Mouse (Mus musculus) neural tube, embryonic 12.5 days (tissue): ENCODE results near the gene Efemp2. TPM values are rescaled to one million over a fixed set of nuclear protein-coding genes. Genes with fewer than 3 reads are reported as not detected.

Experiments used
- ATAC-seq: fragments of 200-750 bp; cut with Nextera tagmentation; 2 replicates; pipeline ENCODE4 v1.8.0; 2017; ENCODE audit warnings: low read depth, mild to moderate bottlenecking, moderate TSS enrichment, moderate library complexity; ENCODE audit not compliant: low FRiP score
- H3K27ac ChIP-seq: fragments of 300-500 bp; sonication (generic); 2 replicates; pipeline ENCODE4 v1.5.1; 2016
- H3K27me3 ChIP-seq: fragments of 300-500 bp; sonication (generic); replicated peaks from 2 replicates; pipeline ENCODE4 v1.6.1; 2016; ENCODE audit warnings: mild to moderate bottlenecking
- H3K36me3 ChIP-seq: fragments of 300-500 bp; sonication (generic); 2 replicates; pipeline ENCODE4 v1.6.1; 2016; ENCODE audit warnings: mild to moderate bottlenecking
- H3K4me1 ChIP-seq: fragments of 300-500 bp; sonication (generic); 2 replicates; pipeline ENCODE4 v1.6.1; 2016
- H3K4me2 ChIP-seq: fragments of 300-500 bp; sonication (generic); replicated peaks from 2 replicates; pipeline ENCODE4 v1.6.1; 2016; ENCODE audit warnings: mild to moderate bottlenecking
- H3K4me3 ChIP-seq: fragments of 300-500 bp; sonication (generic); 2 replicates; pipeline ENCODE4 v1.5.1; 2016
- H3K9ac ChIP-seq: fragments of 300-500 bp; sonication (generic); 2 replicates; pipeline ENCODE4 v1.6.1; 2016; ENCODE audit warnings: mild to moderate bottlenecking
- H3K9me3 ChIP-seq: fragments of 300-500 bp; sonication (generic); 2 replicates; pipeline ENCODE4 v1.6.1; 2016; ENCODE audit warnings: mild to moderate bottlenecking
- WGBS: fragments of 180-500 bp; shearing (Covaris S2); methylation state at CpG from one replicate; pipeline ENCODE4 v1.1.7; 2016; 5-methylcytosine and 5-hydroxymethylcytosine counted together
- polyA plus RNA-seq: library from polyadenylated mRNA; unstranded; fragments of >200 nt; fragmentation: Nextera tagmentation; extraction: Ambion mirVana; gene quantifications from 2 replicates; pipeline ENCODE4 v1.2.1, GENCODE M21; 2016

Gene Efemp2
- 58.3 and 60.3 TPM in 2 replicates for polyA plus RNA-seq

- WGBS: 2% methylated on average over 22 of the region's 22 CpGs
- H3K27me3 ChIP-seq: no peaks in the 10 kb centered on the region
- H3K9me3 ChIP-seq: no peaks in the 10 kb centered on the region
- peaks cover 10% of the 10 kb centered on the region; the same call in 1 of the 2 replicates for H3K36me3 ChIP-seq
- H3K27ac ChIP-seq: peak within 1 kb of the TSS; percentile 32; the same call in 1 of the 2 replicates
- peak within 1 kb of the TSS; percentile 98 for H3K4me2 ChIP-seq
- peak within 1 kb of the TSS; percentile 85 for H3K9ac ChIP-seq
- 0 out of 2 replicates have a peak, but pooled peaks have one; percentile 45 for ATAC-seq
- H3K4me1 ChIP-seq: peaks cover 24% of the 10 kb centered on the region
- H3K4me3 ChIP-seq: peak within 1 kb of the TSS; percentile 61
Observed at GRCm38 (mm10) chr19:5473720-5474119, at the start of gene Efemp2. Efemp2 (plus strand) TSS chr19:5473954.

GRCm38 (mm10) chr19:5424092-5424781 lies 49.5 kb upstream of the Efemp2 start:
- Histone ChIP-seq H3K4me3 (peak overlapping the region; percentile 82), H3K9me3 (no peaks in the 10 kb centered on the region), H3K36me3 (peaks cover 43% of the 10 kb centered on the region), H3K27me3 (no peaks in the 10 kb centered on the region), H3K9ac (peak overlapping the region; percentile 87), H3K4me2 (peak overlapping the region; percentile 90), H3K27ac (peak overlapping the region; percentile 81), H3K4me1 (peaks cover 29% of the 10 kb centered on the region)
- under 1% methylated on average over 42 of the region's 48 CpGs for WGBS
- ATAC-seq: peak; percentile 48

- Histone ChIP-seq H3K4me2 (peak within 1 kb of the TSS; percentile 90), H3K4me1 (peaks cover 29% of the 10 kb centered on the region), H3K9ac (peak within 1 kb of the TSS; percentile 87), H3K9me3 (no peaks in the 10 kb centered on the region), H3K27ac (peak within 1 kb of the TSS; percentile 81), H3K4me3 (peak within 1 kb of the TSS; percentile 82), H3K27me3 (no peaks in the 10 kb centered on the region), H3K36me3 (peaks cover 36% of the 10 kb centered on the region)
- WGBS: under 1% methylated on average over 84 of the region's 87 CpGs
- ATAC-seq: peak; percentile 89
Observed at GRCm38 (mm10) chr19:5424782-5425741, 48.7 kb upstream of the Efemp2 start, which contains the start of the genes Drap1 and AI837181. Drap1 (minus strand) TSS chr19:5424979. AI837181 (plus strand) TSS chr19:5425144.

- WGBS: 94% methylated on average over 18 of the region's 18 CpGs
- Histone ChIP-seq H3K4me3 (peak overlapping the region; percentile 82), H3K27ac (no peak overlapping the region), H3K27me3 (no peaks in the 10 kb centered on the region), H3K9me3 (no peaks in the 10 kb centered on the region), H3K36me3 (peaks cover 28% of the 10 kb centered on the region), H3K4me2 (peak overlapping the region; percentile 73), H3K9ac (peak overlapping the region; percentile 87), H3K4me1 (peaks cover 29% of the 10 kb centered on the region)
- no peak for ATAC-seq
Observed at GRCm38 (mm10) chr19:5425906-5426565, 47.7 kb upstream of the Efemp2 start.

GRCm38 (mm10) chr19:5426640-5427290 lies 47.0 kb upstream of the Efemp2 start:
- Histone ChIP-seq H3K9me3 (no peaks in the 10 kb centered on the region), H3K27me3 (no peaks in the 10 kb centered on the region), H3K4me3 (no peak overlapping the region), H3K4me1 (peaks cover 29% of the 10 kb centered on the region), H3K4me2 (peak overlapping the region; percentile 73), H3K36me3 (peaks cover 26% of the 10 kb centered on the region), H3K27ac (no peak overlapping the region), H3K9ac (0 out of 2 replicates have a peak overlapping the region, but pooled peaks have one; percentile 1)
- WGBS: 94% methylated on average over 13 of the region's 13 CpGs
- ATAC-seq: no peak

- Histone ChIP-seq H3K27me3 (no peaks in the 10 kb centered on the region), H3K36me3 (peaks cover 15% of the 10 kb centered on the region), H3K4me1 (peaks cover 27% of the 10 kb centered on the region), H3K4me2 (no peak overlapping the region), H3K27ac (no peak overlapping the region), H3K9me3 (no peaks in the 10 kb centered on the region), H3K4me3 (no peak overlapping the region), H3K9ac (no peak overlapping the region)
- 95% methylated on average over 2 of the region's 2 CpGs for whole genome bisulfite sequencing
- ATAC-seq: no peak
Observed at GRCm38 (mm10) chr19:5428083-5428482, 45.7 kb upstream of the Efemp2 start.

GRCm38 (mm10) chr19:5429219-5429618 lies 44.5 kb upstream of the Efemp2 start:
- Histone ChIP-seq H3K9me3 (no peaks in the 10 kb centered on the region), H3K9ac (no peak overlapping the region), H3K27ac (no peak overlapping the region), H3K4me3 (no peak overlapping the region), H3K27me3 (no peaks in the 10 kb centered on the region), H3K4me1 (peaks cover 23% of the 10 kb centered on the region), H3K4me2 (no peak overlapping the region), H3K36me3 (peaks cover 15% of the 10 kb centered on the region)
- no peak for ATAC-seq
- WGBS: 85% methylated on average over 4 of the region's 4 CpGs

GRCm38 (mm10) chr19:5429806-5430205 lies 43.9 kb upstream of the Efemp2 start:
- no peak overlapping the region for H3K4me3 ChIP-seq
- H3K4me1 ChIP-seq: peaks cover 23% of the 10 kb centered on the region
- no peak overlapping the region for H3K27ac ChIP-seq
- 85% methylated on average over 8 of the region's 8 CpGs for WGBS
- no peaks in the 10 kb centered on the region for H3K9me3 ChIP-seq
- H3K27me3 ChIP-seq: no peaks in the 10 kb centered on the region
- H3K36me3 ChIP-seq: peaks cover 15% of the 10 kb centered on the region
- H3K9ac ChIP-seq: no peak overlapping the region
- no peak overlapping the region for H3K4me2 ChIP-seq
- no peak for ATAC-seq

- 85% methylated on average over 1 of the region's 1 CpGs for WGBS
- H3K9ac ChIP-seq: no peak overlapping the region
- H3K4me3 ChIP-seq: no peak overlapping the region
- H3K4me2 ChIP-seq: no peak overlapping the region
- H3K4me1 ChIP-seq: peaks cover 23% of the 10 kb centered on the region
- peaks cover 15% of the 10 kb centered on the region for H3K36me3 ChIP-seq
- no peaks in the 10 kb centered on the region for H3K27me3 ChIP-seq
- no peak for ATAC-seq
- H3K9me3 ChIP-seq: no peaks in the 10 kb centered on the region
- no peak overlapping the region for H3K27ac ChIP-seq
Observed at GRCm38 (mm10) chr19:5430408-5430807, 43.3 kb upstream of the Efemp2 start.

- WGBS: 84% methylated on average over 4 of the region's 4 CpGs
- H3K36me3 ChIP-seq: peaks cover 4% of the 10 kb centered on the region
- no peak overlapping the region for H3K9ac ChIP-seq
- no peak for ATAC-seq
- no peak overlapping the region for H3K4me2 ChIP-seq
- H3K4me3 ChIP-seq: no peak overlapping the region
- no peak overlapping the region for H3K27ac ChIP-seq
- peaks cover 9% of the 10 kb centered on the region for H3K4me1 ChIP-seq
- no peaks in the 10 kb centered on the region; the same call in 1 of the 2 replicates for H3K27me3 ChIP-seq
- no peaks in the 10 kb centered on the region for H3K9me3 ChIP-seq
Observed at GRCm38 (mm10) chr19:5431911-5432464, 41.8 kb upstream of the Efemp2 start.
